Mouse (Mus musculus): ENCODE measurements at regions not wholly inside any gene's neighbourhood (a gene's known extent, or its start where the extent isn't known, plus 50 kb on each side); places are given as distances from the start of the nearest gene placed in this dataset.
"Not testable (repeated sequence)": the region's sequence is repeated elsewhere in the genome, so short reads cannot be mapped to it uniquely, and the experiment has no call there.

GRCm38 (mm10) chr4:124400741-124401140, 209.9 kb downstream of the 3100002H09Rik start:
- ATAC-seq (replicated peaks; ENCODE audit: low FRiP score, poor library complexity, severe bottlenecking) = no peak

GRCm38 (mm10) chr4:124400136-124400675, 210.4 kb downstream of the 3100002H09Rik start:
- no peak for ATAC-seq (replicated peaks; ENCODE audit: low FRiP score, poor library complexity, severe bottlenecking)

DNA sequence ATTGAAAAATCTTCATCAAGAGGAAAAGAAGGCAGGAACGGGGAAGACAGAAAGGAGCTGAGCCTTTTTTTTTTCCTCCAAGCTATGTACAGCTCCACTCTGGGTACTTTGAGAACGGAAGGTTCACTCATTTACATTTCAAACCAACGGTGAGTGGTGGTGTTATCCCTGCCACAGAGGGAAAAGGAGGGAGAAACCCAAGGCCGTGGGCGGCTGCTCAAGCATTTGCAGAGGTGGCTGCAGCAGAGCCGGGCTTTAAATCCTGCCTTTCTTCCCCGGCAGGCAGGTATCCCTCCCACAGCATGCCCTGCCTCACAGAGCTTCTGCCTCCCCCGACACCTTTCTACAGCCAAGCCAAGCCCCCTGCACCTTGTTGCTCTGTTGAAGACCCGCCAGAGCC, 212.2 kb downstream of the 3100002H09Rik start:
- no peak for ATAC-seq (replicated peaks; ENCODE audit: low FRiP score, poor library complexity, severe bottlenecking)

- ATAC-seq (replicated peaks; ENCODE audit: low FRiP score, poor library complexity, severe bottlenecking) = no peak
These were observed 213.9 kb downstream of the 3100002H09Rik start for GRCm38 (mm10) chr4:124396566-124397283.

DNA sequence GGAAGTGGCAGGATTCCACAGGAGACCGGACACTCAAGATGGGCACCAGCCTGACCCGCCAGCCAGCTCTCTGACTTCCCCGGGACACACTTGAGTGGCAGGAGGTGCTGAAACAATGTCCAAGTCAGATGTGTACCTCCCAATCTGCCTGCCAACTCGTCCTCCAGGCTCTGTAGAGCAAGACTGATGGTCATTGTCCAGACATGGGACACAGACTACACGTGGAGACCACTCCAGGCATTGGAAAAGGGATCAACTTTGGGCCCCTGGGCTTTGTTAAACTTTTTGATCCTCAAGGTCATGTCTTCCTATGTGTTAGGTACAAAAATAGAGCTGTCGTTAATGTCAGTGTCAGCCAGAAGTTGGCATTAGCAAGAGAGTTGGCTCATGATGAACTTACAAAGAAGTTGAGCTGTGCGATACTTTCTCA, 214.6 kb downstream of the 3100002H09Rik start:
- ATAC-seq (replicated peaks; ENCODE audit: low FRiP score, poor library complexity, severe bottlenecking) = no peak

DNA sequence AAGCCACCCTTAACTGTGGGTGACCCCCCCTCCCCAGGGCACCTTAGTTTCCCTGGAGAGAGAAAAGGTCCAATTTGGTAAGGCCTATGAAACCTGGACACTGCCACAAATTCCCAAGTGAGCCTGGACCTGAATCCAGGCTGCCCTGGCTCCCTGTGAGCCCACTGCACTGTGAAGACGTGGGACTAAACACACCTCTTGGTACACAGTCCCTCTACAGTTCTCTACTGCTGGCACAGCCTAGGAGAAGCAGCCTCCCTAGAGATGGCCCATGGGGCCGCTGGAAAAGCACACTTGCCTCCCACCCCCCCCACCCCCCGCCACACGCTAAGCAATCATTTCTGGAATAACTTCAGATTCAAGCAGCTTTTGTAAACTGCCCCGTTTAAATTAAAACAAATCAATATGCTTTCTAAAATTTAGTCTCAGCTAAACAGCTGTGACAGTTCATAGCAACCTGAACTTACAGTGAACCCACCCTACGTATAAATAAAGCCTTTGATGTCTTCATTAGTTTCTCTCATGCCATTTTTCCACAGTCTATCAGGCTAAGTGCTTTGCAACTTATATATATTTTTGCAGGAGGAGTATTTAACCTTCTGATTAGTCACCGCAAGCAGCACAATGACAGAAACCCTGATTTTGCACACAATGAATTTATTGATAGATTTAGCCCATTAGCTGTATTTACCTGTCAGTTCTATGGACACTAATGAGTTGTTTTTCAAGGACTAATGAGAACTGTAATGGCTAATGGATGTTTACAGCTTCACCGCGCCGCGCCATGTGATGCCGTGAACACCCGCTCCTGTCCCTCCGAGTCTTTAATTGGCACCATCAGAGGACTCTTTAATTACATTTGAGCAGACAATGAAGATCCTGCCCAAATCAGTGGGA, 215.3 kb downstream of the 3100002H09Rik start:
- no peak for ATAC-seq (replicated peaks; ENCODE audit: low FRiP score, poor library complexity, severe bottlenecking)

DNA sequence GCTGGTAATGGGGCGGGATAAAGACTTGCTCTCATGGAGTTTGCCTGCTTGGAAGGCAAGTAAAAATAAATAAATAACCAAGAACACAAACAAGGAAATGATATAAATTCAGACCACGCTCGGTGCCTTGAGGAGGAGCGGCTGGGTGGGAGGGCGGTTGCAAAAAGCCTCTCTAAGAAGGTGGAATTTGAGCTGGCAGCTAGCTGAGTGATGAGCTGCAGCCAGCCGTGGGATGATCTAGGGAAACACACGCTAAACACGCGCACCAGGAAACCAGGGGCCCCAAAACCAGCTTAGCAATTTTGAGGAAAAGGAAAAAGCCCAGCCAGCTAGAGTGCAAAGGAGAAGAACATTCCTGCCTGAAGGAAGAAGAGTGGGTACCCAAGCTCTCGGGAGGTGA, 217.0 kb downstream of the 3100002H09Rik start:
- no peak for ATAC-seq (replicated peaks; ENCODE audit: low FRiP score, poor library complexity, severe bottlenecking)

DNA sequence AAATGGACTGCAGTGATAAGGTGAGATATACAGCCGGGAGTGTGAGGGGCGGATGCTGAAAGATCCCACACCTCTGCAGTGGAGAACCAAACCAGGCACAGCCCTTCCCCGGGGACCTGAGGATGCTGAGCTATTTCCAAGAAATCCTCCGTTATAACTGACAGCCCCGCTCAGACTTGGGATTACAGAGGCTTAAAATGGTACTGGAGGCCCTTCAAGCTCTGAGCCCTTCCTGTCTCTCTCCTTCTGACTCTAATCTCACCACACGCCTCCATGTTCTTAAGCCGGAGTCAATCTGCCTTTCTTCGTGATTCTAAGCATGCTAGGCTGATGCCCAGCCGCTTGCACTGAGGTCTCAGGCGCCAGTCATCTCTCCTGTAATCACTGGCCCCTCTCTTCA, 221.5 kb downstream of the 3100002H09Rik start:
- ATAC-seq (replicated peaks; ENCODE audit: low FRiP score, poor library complexity, severe bottlenecking) = no peak

- no peak for ATAC-seq (replicated peaks; ENCODE audit: low FRiP score, poor library complexity, severe bottlenecking)
These were observed 225.2 kb downstream of the 3100002H09Rik start for GRCm38 (mm10) chr4:124385106-124386055.

- no peak for ATAC-seq (replicated peaks; ENCODE audit: low FRiP score, poor library complexity, severe bottlenecking)
These were observed 234.1 kb downstream of the 3100002H09Rik start for GRCm38 (mm10) chr4:124376504-124376903.

GRCm38 (mm10) chr4:124375581-124375980, 235.0 kb downstream of the 3100002H09Rik start:
- ATAC-seq (replicated peaks; ENCODE audit: low FRiP score, poor library complexity, severe bottlenecking) = no peak

- no peak for ATAC-seq (replicated peaks; ENCODE audit: low FRiP score, poor library complexity, severe bottlenecking)
These were observed 241.8 kb downstream of the 3100002H09Rik start for GRCm38 (mm10) chr4:124368831-124369230.

DNA sequence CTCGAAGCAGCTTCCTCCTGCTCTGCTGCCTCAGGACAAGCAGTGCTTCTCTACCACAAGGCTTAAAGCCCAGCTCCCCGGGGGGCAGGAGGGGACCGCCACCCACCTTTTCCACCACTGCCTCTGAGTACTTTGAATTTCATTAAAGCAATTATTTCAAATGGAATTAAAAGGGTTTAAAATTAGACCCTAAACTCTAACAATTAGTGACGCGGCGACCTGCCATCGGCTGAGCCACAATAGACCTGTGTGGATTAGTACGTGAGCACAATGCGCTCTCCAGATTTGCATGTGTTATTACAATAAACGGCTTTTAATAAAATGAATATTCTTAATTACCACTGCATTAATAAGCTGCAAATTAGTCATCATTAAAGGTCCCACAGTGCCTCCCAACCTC, 242.5 kb downstream of the 3100002H09Rik start:
- no peak for ATAC-seq (replicated peaks; ENCODE audit: low FRiP score, poor library complexity, severe bottlenecking)

DNA sequence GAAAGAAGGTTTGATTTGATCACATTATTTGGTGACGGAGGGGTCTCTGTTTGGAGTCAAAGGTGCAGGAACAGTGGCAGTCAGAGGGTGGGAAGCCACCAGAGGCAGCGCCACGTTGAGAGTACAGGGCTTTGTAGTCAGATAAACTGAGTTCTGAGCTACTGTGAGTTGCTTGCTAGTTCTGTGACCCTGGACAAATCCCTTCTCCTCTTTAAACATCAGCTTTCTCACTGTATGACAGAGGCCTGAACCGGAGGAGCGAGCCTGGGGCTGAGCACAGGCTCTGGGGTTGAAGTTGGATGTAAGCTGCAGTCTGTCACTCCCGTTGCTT, 250.1 kb downstream of the 3100002H09Rik start:
- no peak for ATAC-seq (replicated peaks; ENCODE audit: low FRiP score, poor library complexity, severe bottlenecking)

DNA sequence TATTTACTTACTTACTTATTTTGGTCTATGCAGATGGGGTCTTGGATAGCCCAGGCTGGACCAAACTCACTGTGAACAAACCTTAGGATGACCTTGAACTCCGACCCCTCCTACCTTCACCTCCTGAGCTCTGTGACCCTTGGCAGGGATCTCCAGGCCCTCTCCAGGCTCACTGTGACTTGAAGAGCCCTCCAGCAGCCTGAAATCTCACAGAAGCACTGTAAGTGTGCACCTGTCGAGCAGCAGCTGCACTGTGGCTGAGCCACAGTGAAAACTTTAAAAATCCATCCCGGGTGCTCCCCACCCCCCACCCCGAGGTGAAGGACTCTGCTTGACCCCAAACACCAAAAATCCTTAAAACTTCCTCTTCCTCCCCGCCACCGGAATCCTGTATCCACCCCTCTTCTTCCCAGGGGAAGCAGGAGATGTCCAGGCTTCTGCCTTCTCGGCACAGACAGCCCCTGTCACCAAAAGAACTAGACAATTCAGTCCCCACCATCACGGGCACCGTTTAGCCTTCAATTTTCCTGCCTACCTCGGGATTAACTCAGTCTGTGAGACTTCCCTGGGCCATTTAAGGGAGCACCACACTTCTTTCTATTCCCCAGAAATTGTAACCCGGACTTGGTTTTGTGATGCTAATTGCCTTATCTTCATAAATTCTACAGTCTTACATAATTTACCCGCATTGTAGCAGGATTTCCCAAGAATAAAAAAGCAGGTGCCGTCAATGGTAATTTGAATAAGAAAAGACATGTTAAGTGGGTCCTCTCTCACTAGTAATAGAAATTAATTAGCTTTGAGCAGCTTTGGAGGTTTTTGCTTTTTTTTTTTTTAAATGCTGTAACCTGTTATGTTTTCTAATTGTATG, 250.7 kb downstream of the 3100002H09Rik start:
- ATAC-seq (replicated peaks; ENCODE audit: low FRiP score, poor library complexity, severe bottlenecking) = no peak

DNA sequence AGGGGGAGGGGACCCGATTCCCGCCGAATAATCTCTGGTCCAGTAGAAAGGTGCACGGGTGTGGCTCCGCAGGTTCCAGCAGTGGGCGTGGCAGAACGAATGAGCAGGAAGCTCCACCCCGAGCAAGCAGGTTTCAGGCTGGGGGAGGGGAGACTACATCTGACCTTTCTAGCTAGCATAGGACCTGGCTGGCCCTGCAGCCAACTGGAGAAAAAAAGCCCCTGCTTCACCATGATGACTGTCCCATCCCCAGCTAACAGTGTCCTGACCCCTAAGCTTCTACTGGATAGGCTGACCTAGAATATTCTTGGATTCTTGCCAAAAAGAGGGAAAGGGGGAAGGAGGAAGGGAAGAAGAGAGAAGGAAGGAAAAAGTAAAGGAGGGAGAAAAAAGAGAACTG, 252.1 kb downstream of the 3100002H09Rik start:
- not testable (repeated sequence) for ATAC-seq (replicated peaks; ENCODE audit: low FRiP score, poor library complexity, severe bottlenecking)

DNA sequence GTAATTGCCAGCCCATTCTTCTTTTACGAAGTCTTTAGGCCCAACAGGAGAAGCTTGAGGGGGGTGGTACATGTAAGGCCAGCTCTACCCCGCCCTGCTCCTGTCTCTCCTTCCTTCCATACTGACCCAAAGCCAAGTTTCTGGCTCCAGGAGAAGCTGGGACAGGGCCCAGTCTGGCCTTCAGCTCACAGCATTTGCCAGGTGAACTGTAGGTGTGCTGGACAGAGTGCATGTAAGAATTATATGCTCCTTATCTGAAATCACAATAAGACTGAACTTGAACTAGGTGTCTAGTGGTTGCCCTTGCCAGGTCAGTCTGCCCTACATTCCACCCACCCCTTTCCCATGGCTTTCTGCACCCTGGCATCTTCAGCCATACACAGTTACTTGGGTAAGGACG, 260.2 kb downstream of the 3100002H09Rik start:
- ATAC-seq (replicated peaks; ENCODE audit: low FRiP score, poor library complexity, severe bottlenecking) = no peak

DNA sequence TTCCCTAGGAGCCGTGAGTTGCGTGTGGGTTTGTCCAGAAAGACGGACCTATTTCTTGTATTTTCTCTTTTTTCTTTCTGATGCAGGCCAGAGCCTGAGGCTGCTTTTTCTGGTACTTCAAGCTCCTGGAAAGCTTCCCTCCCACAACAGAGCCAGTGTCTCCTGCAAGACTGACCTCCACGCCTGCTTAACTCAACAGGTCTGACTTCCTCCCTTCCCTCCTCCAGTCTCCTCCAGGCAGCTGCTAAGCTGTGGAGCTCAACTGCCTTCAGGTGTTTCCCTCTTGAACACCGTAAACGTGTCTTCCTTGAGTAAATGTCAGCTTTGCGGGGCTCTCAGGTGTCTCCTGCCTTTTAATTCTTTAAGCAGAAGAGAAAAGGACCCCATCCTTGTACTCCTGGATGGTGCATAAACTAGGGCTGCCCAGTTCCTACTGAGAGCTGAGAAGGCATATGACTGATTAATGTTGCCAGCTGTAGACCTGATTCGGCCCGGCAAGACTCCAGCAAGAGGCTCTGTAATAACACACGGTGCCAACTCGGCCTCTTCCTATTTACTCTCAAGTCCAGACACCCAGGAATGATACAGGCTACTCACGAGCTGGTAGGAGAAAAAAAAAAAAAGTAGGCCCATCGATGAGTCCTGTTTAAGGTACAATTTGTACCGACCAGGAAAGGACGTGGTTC, 260.9 kb downstream of the 3100002H09Rik start:
- no peak for ATAC-seq (replicated peaks; ENCODE audit: low FRiP score, poor library complexity, severe bottlenecking)
